Mouse (Mus musculus) neural tube, embryonic 11.5 days (tissue): ENCODE data around the gene H2-DMa. TPM values are rescaled to one million over a fixed set of nuclear protein-coding genes. Genes with fewer than 3 reads are reported as not detected.

Experiments
- ATAC-seq: fragments of 200-750 bp; cut with Nextera tagmentation; 2 replicates; pipeline ENCODE4 v1.8.0; 2017; ENCODE audit warnings: moderate number of reproducible peaks, mild to moderate bottlenecking, moderate TSS enrichment, moderate library complexity; ENCODE audit not compliant: insufficient read depth, low FRiP score, low TSS enrichment
- DNase-seq: peaks from one replicate; pipeline ENCODE4 v3.0.0-alpha.2; 2015; ENCODE audit warnings: low spot score
- H3K27ac ChIP-seq: fragments of 300-500 bp; sonication (generic); 2 replicates; pipeline ENCODE4 v1.5.1; 2014; ENCODE audit warnings: low read depth, mild to moderate bottlenecking, low read length
- H3K27me3 ChIP-seq: fragments of 300-500 bp; sonication (generic); 2 replicates; pipeline ENCODE4 v1.6.1; 2014; ENCODE audit warnings: mild to moderate bottlenecking, low read length, mixed read lengths; ENCODE audit not compliant: control insufficient read depth, insufficient read depth
- H3K36me3 ChIP-seq: fragments of 300-500 bp; sonication (generic); 2 replicates; pipeline ENCODE4 v1.6.1; 2014; ENCODE audit warnings: mild to moderate bottlenecking, low read length, moderate library complexity, mixed read lengths; ENCODE audit not compliant: control insufficient read depth, insufficient read depth
- H3K4me1 ChIP-seq: fragments of 300-500 bp; sonication (generic); 2 replicates; pipeline ENCODE4 v1.6.1; 2014; ENCODE audit warnings: low read length, mixed read lengths; ENCODE audit not compliant: control insufficient read depth, insufficient read depth
- H3K4me2 ChIP-seq: fragments of 300-500 bp; sonication (generic); 2 replicates; pipeline ENCODE4 v1.6.1; 2014; ENCODE audit warnings: low read depth, mild to moderate bottlenecking, moderate library complexity
- H3K4me3 ChIP-seq: fragments of 300-500 bp; sonication (generic); 2 replicates; pipeline ENCODE4 v1.5.1; 2014; ENCODE audit warnings: low read depth, low read length
- H3K9ac ChIP-seq: fragments of 300-500 bp; sonication (generic); 2 replicates; pipeline ENCODE4 v1.6.1; 2014; ENCODE audit warnings: mild to moderate bottlenecking, low read length
- H3K9me3 ChIP-seq: fragments of 300-500 bp; sonication (generic); 2 replicates; pipeline ENCODE4 v1.6.1; 2016; ENCODE audit warnings: low read length; ENCODE audit not compliant: control insufficient read depth
- WGBS: fragments of 180-500 bp; shearing (Covaris S2); extraction: QIAGEN DNeasy Blood & Tissue Kit; methylation state at CpG from one replicate; pipeline ENCODE4 v1.1.7; 2014; 5-methylcytosine and 5-hydroxymethylcytosine counted together
- polyA plus RNA-seq: library from polyadenylated mRNA; unstranded; fragments of >200 nt; fragmentation: Nextera tagmentation; extraction: Ambion mirVana; gene quantifications from 2 replicates; pipeline ENCODE4 v1.2.1, GENCODE M21; 2014

Gene H2-DMa
- polyA plus RNA-seq, 1 experiment from 2014 or later: 10.3 TPM

GRCm38 (mm10) chr17:34186885-34187260 lies 67.5 kb downstream of the H2-DMa start:
- Histone ChIP-seq H3K27ac (no peak overlapping the region), H3K9me3 (no peaks in the 10 kb centered on the region), H3K36me3 (no peaks in the 10 kb centered on the region), H3K27me3 (peaks cover 38% of the 10 kb centered on the region), H3K9ac (no peak overlapping the region), H3K4me1 (peaks cover 8% of the 10 kb centered on the region), H3K4me2 (peak overlapping the region; percentile 67), H3K4me3 (peak overlapping the region; percentile 39)
- DNase-seq: no peak
- 0 out of 2 replicates have a peak, but pooled peaks have one; percentile 9 for ATAC-seq
- WGBS: 3% methylated on average over 14 of the region's 14 CpGs

GRCm38 (mm10) chr17:34187261-34187916 lies 68.0 kb downstream of the H2-DMa start, which contains the start of the genes Tap1 and Psmb9:
Gene Tap1, plus strand, starts transcription at chr17:34187553.
Gene Psmb9, minus strand, starts transcription at chr17:34187764.
- H3K9ac ChIP-seq: peak within 1 kb of the TSS; percentile 15
- H3K4me3 ChIP-seq: peak within 1 kb of the TSS; percentile 39
- DNase-seq (peak; percentile 92), ATAC-seq (peak; percentile 86)
- no peaks in the 10 kb centered on the region for H3K36me3 ChIP-seq
- peaks cover 38% of the 10 kb centered on the region for H3K27me3 ChIP-seq
- peak within 1 kb of the TSS; percentile 67 for H3K4me2 ChIP-seq
- H3K27ac ChIP-seq: no peak within 1 kb of the TSS
- WGBS: under 1% methylated on average over 46 of the region's 46 CpGs
- no peaks in the 10 kb centered on the region for H3K9me3 ChIP-seq
- peaks cover 8% of the 10 kb centered on the region for H3K4me1 ChIP-seq

GRCm38 (mm10) chr17:34188010-34188409 lies 68.7 kb downstream of the H2-DMa start:
- ATAC-seq: 0 out of 2 replicates have a peak, but pooled peaks have one; percentile 4
- H3K27me3 ChIP-seq: peaks cover 44% of the 10 kb centered on the region
- H3K4me2 ChIP-seq: peak overlapping the region; percentile 67
- H3K4me1 ChIP-seq: peaks cover 8% of the 10 kb centered on the region
- H3K9ac ChIP-seq: peak overlapping the region; percentile 15
- WGBS: 4% methylated on average over 20 of the region's 20 CpGs
- no peak overlapping the region for H3K27ac ChIP-seq
- H3K36me3 ChIP-seq: no peaks in the 10 kb centered on the region
- H3K4me3 ChIP-seq: peak overlapping the region; percentile 39
- no peaks in the 10 kb centered on the region for H3K9me3 ChIP-seq
- no peak for DNase-seq

Other genes starting within 250 kb of the H2-DMa start
- not detected in 2 replicates for gene Gm7029, start 245.7 kb upstream of the H2-DMa start, polyA plus RNA-seq
- gene Kifc1, start 228.9 kb upstream of the H2-DMa start, polyA plus RNA-seq: 8.4 and 11.0 TPM in 2 replicates
- not detected in 2 replicates for gene Platr17, start 214.4 kb upstream of the H2-DMa start, polyA plus RNA-seq
- 61.2 and 61.4 TPM in 2 replicates for gene Daxx, start 210.1 kb upstream of the H2-DMa start, polyA plus RNA-seq
- gene Tapbp, start 203.6 kb upstream of the H2-DMa start, polyA plus RNA-seq: 12.9 and 16.2 TPM in 2 replicates
- gene Zbtb22, start 203.6 kb upstream of the H2-DMa start, polyA plus RNA-seq: 10.5 and 11.2 TPM in 2 replicates
- 38.7 and 42.6 TPM in 2 replicates for gene Rgl2, start 190.0 kb upstream of the H2-DMa start, polyA plus RNA-seq
- gene Pfdn6, start 179.2 kb upstream of the H2-DMa start, polyA plus RNA-seq: 190 and 195 TPM in 2 replicates
- gene Wdr46, start 178.9 kb upstream of the H2-DMa start, polyA plus RNA-seq: 29.5 and 33.4 TPM in 2 replicates
- gene B3galt4, start 168.1 kb upstream of the H2-DMa start, polyA plus RNA-seq: 4.4 and 4.9 TPM in 2 replicates
- gene Vps52, start 163.7 kb upstream of the H2-DMa start, polyA plus RNA-seq: 40.7 and 43.8 TPM in 2 replicates
- gene Rps18, start 163.5 kb upstream of the H2-DMa start, polyA plus RNA-seq: 1,341 and 1,360 TPM in 2 replicates
- gene H2-K1, start 119.2 kb upstream of the H2-DMa start, polyA plus RNA-seq: 20.2 and 23.1 TPM in 2 replicates
- 5.2 and 8.4 TPM in 2 replicates for gene Ring1, start 94.9 kb upstream of the H2-DMa start, polyA plus RNA-seq
- gene H2-Ke6, start 91.5 kb upstream of the H2-DMa start, polyA plus RNA-seq: 48.1 and 52.7 TPM in 2 replicates
- 89.7 and 108 TPM in 2 replicates for gene Slc39a7, start 87.9 kb upstream of the H2-DMa start, polyA plus RNA-seq
- gene Rxrb, start 87.7 kb upstream of the H2-DMa start, polyA plus RNA-seq: 25.1 and 27.1 TPM in 2 replicates
- gene Col11a2, start 80.1 kb upstream of the H2-DMa start, polyA plus RNA-seq: 1.5 and 2.9 TPM in 2 replicates
- gene H2-Oa, start 27.2 kb upstream of the H2-DMa start, polyA plus RNA-seq: 0.93 TPM in 1 of 2 replicates, not detected in the other
- gene Brd2, start 3.1 kb downstream of the H2-DMa start, polyA plus RNA-seq: 116 and 133 TPM in 2 replicates
- gene H2-DMb2, start 23.8 kb downstream of the H2-DMa start, polyA plus RNA-seq: not detected in 2 replicates
- gene H2-DMb1, start 33.5 kb downstream of the H2-DMa start, polyA plus RNA-seq: not detected in 2 replicates
- 0.68 and 1.3 TPM in 2 replicates for gene Tap1, start 68.0 kb downstream of the H2-DMa start, polyA plus RNA-seq
- 0.80 and 0.96 TPM in 2 replicates for gene Psmb9, start 68.2 kb downstream of the H2-DMa start, polyA plus RNA-seq
- gene Psmb8, start 78.2 kb downstream of the H2-DMa start, polyA plus RNA-seq: 2.1 and 3.3 TPM in 2 replicates
- gene Tap2, start 84.0 kb downstream of the H2-DMa start, polyA plus RNA-seq: 0.59 and 0.60 TPM in 2 replicates
- not detected in 2 replicates for gene H2-Ob, start 119.4 kb downstream of the H2-DMa start, polyA plus RNA-seq
- gene H2-Ab1, start 138.1 kb downstream of the H2-DMa start, polyA plus RNA-seq: 2.6 and 4.5 TPM in 2 replicates
- not detected in 2 replicates for gene H2-Aa, start 168.3 kb downstream of the H2-DMa start, polyA plus RNA-seq
- 0.70 and 1.8 TPM in 2 replicates for gene H2-Eb1, start 186.3 kb downstream of the H2-DMa start, polyA plus RNA-seq
- gene H2-Eb2, start 206.1 kb downstream of the H2-DMa start, polyA plus RNA-seq: not detected in 2 replicates
- gene Btnl2, start 235.3 kb downstream of the H2-DMa start, polyA plus RNA-seq: not detected in 2 replicates